Mouse (Mus musculus): ENCODE measurements around the gene Efhd2.
A peak's percentile ranks its signal among the peaks of the same experiment; 100 is the strongest.

The Efhd2 gene

DNA sequence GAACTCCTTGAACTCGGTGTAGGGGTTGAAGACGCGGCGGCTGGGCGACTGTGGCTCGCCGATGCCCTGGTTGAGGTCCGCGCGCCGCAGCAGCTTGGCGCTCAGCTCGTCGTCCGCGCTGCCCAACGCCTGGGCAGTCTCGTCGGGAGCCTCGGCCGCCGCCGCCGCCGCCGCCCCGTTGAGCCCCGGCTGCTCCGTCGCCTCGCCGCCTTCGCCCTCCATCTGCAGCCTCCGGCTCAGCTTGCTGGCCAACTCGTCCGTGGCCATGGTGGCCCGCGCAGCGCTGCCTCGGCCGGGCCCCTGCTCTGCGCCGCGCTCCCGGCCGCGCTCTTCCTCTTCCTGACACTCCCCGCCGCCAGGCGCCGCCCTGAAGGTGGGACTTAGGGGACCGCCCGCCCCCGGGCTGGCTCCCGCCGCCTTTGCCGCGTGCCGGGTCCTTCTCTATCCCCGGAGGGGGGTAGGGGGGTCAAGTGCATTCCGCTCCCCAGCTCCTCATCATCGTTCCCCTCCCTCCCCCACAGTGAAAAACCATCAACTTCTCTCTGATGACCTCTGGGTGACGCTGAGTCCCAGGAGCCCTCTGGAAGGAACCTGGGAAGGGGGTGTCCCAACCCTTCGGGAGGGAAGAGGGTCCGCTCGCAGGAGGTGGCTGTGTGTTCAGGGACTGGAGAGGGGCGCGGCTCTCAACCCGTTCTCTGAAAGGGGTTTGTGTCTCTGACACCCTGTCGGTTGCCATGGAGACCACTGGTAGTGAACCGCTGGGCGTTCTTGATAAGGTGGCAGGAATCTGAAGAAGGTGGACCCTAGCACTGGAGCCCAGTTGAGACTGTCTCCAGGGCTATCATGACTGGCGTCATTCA is at the start of gene Efhd2:
TSS of gene Efhd2 (minus strand) at position 320 of the 860 bp plus-strand sequence.
- DNase-seq (ENCODE audit: low spot score in 2 of 2): peak; percentile 61 to 69

DNA sequence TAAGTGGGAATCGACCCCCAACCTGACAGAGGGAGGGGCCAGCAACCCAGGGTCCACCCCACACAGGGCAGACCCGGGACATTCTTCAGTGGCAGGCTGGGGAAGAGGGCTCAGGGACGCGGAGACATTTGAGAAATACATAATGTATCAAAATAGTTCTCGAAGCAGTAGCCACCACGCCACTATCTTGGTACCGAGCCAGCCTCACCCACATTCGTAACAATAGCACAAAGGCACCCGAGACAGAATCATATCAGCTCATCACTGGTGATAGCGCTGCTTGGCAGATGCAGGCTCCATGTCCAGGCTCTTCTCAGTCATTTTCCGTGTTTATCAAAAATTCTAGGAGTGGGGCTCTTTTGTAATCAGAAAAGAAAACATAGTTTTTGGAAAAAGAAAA is 49.2 kb upstream of the Efhd2 start:
- no peak for DNase-seq (ENCODE audit: low spot score in 2 of 2)

DNA sequence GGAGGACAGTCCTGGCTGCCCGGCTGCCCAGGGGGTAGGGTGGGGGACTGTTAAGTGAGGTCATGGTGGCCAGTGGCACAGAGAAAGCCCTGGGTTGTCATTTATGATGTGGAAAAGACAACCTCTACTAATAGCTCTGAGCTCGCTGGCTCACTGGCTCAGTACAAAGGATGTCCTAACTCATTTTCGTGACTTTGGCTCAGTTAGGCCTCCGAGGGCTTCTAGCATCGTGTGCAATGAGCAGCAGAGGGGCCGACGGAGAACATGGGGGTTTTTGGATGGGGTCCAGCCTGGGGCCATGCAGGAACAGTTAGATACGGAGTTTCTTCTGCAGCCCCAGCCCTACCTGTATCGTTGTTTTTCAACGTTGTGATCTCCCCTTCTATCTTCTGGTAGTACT is 45.7 kb upstream of the Efhd2 start:
- DNase-seq (ENCODE audit: low spot score in 2 of 2): no peak

DNA sequence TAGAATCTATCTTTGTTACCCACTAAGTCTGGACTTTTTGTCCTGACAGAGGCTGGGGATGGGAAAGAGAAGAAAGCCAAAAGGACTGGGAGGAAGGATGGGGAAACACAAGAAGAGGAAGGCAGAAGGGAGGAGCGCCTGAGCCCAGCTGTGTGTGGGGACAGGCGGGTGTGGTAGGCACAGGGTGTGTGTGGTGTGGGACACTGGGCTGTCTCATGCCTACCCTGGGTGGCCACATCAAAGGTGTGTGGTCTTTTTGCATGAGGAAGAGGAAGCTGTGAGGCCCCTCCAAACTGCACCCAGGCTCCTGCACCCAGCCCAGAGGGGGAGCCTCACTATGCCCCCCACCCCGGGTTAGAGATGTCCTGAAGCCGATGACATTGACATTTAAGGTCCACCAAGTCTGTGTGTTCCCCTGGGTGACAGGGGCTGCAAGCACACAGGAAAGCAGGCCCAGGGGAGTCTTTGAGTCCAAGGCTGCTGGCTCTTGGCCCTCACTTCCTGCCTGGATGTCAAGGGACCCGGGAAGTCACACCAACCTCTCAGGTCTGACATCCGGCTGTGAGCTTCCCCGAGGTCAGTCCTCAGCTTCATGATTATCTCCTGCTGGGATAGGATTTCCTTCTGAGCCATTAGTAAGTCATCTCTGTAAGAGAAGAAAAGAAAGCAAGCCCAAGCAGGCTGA is 43.2 kb upstream of the Efhd2 start:
- DNase-seq (ENCODE audit: low spot score in 2 of 2): no peak

DNA sequence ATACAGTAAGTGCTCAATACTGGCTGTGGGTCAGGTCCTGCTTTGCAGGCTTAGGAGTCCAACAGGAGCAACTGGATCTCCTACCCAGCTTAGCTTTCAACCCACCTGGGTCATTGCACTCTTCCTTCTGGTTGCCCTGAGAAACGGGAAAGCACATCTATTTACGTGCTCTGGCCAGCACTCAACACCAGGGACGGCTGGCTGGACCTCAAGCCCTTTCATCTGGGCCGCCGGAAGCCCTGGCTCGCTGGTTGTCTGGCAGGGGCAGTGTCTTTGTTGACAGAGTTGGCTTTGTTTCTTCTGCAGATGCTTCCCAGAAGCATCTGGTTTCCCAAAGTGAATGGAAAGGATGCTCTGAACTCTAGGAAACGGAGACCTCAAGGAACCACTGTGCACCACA is 39.3 kb upstream of the Efhd2 start:
- DNase-seq (ENCODE audit: low spot score in 2 of 2): no peak

DNA sequence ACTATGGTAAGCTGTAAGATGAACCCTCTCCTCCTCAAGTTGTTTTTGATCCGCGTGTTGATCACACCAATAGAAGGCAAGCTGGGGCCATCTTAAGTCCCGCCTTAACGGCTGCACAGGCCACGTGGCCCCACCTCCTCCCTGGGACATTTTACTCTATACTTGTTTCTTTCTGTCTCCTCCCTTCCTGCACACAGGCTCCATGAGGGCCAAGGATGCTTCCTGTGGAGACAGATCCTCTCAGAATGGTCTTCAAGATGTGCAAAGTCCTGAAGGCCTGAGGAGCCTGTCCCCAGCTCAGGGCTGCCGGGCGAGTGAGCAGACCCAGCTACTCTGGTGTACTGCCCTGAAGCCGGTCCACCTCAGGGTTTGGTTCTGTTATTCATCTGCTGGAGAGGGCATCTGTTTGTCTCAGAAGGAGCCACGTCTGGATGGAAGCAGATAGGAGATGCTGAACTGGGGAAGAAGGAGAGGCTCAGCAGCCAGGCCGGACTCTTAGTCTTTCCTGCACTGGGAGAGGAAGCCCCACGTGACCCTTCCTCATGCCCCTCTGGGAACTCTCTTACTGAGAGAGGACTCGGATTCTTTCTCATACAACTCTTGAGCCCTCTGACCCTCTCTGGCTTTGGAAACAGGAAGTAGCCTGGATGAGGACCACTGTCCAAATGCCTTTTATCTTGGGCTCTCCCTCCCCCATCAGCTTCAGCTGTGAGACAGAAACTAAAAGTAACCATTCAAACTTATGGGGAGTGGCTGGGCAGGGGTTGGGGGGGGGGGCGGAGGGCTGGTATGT is 38.7 kb upstream of the Efhd2 start:
- DNase-seq (ENCODE audit: low spot score in 2 of 2): no peak

DNA sequence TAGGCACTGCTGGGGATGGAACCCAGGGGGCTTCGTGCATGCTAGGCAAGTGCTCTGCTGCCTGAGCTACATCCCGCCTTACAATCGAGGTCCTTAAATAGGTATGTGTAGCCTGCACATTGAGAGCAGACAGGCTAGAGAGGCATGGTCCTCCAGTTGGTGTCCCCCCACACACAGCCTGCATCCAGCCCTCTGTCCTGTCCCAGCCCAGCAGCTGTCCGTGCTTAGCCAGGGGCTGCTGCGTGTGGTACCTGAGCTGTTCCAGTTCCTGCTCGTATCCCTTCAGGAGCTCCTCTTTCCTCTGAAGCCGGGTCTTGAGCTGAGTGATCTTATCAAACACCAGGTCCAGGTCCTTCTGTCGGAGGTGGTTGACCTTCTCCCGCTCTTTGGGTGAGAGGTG is 30.0 kb upstream of the Efhd2 start:
- no peak for DNase-seq (ENCODE audit: low spot score in 2 of 2)

DNA sequence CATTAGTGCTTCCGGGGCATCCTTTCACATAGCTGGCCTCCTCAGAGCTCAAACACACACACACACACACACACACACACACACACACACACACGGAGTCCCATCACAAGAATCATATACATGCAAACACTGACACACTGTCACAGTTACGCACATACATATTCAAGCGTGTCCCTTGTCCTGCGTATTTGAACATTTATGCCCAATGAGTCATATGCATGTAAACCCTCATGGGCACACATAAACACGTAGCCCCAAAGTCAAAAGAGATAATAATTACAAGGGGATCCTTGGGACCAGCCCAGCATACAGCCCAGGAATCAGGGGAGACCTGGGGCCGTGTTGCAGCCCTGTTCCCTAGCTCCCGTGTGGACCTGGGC is 27.7 kb upstream of the Efhd2 start:
- DNase-seq (ENCODE audit: low spot score in 2 of 2): no peak

DNA sequence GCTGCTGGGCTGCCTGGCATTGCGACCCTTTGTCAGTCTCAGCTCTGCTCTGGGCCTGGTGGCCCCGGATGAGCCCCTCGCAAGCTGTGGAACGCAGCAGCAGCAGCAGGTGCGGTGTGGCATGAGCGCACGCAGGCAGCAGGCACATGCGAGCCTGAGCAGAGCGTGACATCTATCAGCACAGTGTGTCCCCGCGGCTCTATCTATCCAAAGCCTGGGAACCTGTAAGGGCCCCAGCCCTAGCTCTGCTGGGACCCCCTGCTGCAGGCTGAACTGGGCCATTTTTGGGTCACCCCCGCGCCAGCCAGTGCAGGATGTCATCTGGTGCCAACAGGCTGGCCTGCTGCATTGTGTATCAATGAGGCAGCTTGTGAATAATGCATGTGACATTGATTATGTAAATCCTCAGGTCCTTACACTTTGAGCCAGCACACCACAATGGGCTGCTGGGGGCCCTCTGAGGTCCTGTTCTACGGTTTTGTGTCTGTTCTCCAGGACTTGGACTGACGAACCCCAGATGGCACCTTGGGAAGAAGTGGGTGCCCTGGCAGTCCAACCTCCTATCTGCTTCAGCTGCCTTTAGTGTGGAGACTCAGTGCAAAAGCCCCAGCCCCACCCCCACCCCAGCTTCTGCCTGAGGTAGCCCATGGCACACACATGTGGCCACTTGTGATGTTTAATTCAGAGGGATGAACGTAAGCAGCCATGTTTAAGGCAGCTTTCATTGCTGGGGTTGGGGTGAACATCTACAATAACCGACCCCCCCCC is 27.2 kb upstream of the Efhd2 start:
- no peak for DNase-seq (ENCODE audit: low spot score in 2 of 2)

DNA sequence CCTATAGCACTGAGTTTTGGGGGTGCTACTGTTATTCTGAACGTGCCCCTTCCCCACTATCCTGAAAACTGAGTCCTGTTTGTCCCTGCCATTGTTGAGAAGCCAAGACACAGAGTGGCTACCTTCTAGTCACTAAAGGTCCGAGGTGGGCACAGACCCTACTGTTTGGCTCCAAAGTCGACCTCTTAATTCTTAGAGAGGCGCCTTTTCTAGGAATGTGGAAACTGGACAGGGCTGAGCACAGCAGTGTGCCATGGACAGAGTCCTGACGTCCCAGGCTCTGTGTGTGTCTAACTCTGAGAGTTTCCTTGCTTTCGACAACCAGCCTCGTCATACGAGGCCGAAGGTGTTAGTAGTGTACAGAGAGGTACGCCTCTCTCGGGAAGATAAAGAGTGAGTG is 25.7 kb upstream of the Efhd2 start:
- no peak for DNase-seq (ENCODE audit: low spot score in 2 of 2)

DNA sequence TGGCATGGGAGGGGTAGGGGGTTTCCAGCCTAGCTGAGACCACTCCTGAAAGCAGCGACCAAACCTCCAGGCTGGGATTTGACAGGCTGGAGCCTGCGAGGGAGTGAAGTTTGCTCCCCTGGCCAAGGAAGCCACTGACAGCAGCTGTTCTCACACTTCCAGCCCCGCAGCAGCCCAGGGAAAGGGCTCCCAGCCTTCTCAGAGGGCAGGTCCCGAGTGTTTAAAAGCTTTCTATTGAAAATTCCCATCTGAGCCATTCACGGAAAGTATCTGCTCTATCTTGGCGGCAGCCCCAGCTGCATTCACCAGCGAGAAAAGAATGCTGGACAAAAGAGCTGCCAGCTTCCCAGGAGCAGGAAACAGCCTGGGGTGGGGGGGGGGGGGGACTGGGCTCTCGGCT is 25.2 kb upstream of the Efhd2 start:
- no peak for DNase-seq (ENCODE audit: low spot score in 2 of 2)

DNA sequence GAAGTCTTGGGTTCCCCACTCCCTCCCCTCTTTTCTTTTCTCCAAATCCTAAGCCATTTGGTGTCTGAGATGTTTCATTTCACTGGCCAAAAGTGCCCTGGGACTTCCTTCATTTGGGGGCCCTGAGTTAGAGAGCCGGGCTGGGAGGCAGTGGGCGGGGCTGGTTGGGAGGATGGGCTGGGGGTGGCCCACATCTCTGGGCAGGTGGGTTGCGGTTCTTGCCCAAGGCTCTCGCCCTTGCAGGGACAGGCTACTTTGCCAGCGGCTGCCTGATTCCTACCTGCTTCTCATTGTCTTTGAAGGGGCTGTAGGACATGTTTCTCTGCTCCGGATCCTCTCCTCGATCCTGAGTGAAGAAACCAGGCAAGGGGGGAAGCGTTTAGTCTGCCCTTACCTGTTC is 24.2 kb upstream of the Efhd2 start:
- DNase-seq (ENCODE audit: low spot score in 2 of 2): no peak

DNA sequence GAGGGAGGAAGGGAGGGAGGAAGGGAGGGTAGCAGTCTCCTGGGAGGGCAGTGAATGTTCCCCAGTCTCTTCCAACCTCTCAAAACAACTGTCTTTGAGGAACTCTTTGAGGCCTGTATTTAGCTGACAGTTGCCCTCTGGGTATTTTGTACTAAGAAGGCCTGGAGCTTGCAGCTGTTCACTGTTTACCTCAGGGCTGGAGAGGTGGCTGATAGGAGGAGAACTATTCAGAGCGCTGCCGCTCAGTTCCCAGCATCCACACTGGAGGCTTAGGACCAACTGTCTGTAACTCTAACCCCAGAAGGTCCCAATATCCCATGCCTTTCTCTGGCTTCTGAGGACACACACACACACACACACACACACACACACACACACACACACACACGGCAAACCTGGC is 23.1 kb upstream of the Efhd2 start:
- no peak for DNase-seq (ENCODE audit: low spot score in 2 of 2)

DNA sequence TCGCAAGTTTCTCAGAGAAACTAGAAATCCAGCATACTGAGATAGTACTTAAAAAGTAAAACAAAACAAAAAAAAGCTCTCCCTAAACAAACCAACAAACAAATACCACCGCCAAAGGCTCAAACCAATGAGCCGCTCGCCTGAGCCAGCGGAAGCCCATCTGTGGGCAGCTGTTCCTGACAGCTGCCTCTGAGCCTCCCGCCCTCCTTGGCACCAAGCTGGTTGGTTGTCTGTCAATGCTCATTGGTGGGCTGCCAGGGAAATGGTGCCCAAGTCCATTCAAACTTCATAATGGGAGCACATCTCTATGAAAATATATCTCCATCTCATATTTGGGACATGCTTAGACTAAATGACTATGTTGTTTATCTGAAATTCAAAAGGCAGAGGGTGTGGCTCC is 22.5 kb upstream of the Efhd2 start:
- DNase-seq (ENCODE audit: low spot score in 2 of 2): no peak

DNA sequence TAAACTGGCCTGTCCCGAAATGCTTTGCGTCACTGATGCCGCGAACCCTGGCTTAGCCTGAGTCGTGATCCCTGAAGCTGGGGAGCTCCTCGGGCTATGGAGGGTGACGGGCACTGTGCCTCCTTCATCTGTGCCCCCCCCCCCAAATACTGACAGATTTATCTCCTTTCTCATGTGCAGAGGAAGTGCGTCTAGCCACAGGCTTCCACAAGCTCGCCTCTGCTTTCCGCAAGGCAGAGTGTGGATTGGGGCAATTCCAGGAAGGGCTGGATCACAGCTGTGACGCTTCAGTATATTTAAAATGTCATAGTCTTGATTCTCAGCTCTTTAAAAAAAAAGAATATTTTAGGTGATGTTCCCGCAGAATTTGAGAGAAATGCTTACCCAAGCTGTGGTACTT is 21.1 kb upstream of the Efhd2 start:
- no peak for DNase-seq (ENCODE audit: low spot score in 2 of 2)

DNA sequence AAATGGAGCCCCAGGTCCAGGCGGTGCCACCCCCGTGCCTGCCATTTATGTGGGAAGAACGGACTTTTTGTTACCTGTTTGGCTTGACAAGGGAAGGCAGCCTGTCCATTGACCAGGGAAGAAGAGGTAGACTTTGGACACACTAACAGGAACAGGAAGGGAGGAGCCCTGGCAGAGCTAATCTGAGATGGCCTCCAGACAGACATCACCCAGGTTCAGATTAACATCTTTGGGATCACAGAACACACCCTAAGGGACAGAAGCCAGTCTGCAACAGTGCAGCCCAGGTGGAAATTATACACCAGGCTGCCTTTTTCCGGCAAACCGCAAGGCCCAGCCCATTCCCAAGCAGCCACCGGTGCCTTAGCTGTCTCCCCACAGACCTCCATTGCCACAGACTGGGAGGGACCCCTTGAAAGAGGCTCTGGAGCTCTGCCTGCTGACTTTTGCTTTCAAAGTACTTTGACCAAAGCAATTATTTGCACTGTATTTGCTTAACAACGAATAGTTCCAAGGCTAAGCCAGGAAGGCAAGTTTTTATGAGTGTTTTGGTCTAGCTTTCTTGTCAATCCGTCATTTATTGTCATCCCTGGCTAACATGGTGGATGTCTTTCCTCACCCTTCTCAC is 18.6 kb upstream of the Efhd2 start:
- DNase-seq (ENCODE audit: low spot score in 2 of 2): no peak

DNA sequence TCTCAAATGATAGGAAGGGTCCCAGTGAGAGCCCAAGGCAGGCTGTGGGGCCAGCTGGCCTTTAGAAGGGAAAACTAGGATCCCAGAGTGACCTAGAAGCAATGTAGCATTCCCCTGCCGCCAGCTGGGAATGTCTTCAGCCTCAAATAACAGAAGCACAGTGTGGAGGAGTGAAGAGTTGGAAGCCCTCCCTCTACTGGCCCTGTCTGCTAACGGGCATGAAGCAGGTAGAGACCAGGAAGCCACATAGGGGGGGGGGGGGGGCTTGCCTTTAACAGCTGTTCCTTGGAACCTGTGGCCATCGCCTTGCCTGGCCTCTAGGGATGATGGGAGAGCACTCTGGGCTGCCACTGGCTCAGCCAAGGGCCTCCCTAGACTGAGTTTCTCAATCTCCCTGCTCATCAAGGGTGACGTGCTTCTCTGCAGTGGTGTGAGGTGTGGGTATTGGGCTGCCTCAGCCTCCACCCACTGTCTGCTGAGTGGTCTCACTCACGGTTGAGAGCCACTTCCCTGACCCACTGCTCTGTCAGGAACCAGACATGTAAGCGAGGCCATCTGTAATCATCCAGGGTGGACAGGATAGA is 11.8 kb upstream of the Efhd2 start:
- no peak for DNase-seq (ENCODE audit: low spot score in 2 of 2)

DNA sequence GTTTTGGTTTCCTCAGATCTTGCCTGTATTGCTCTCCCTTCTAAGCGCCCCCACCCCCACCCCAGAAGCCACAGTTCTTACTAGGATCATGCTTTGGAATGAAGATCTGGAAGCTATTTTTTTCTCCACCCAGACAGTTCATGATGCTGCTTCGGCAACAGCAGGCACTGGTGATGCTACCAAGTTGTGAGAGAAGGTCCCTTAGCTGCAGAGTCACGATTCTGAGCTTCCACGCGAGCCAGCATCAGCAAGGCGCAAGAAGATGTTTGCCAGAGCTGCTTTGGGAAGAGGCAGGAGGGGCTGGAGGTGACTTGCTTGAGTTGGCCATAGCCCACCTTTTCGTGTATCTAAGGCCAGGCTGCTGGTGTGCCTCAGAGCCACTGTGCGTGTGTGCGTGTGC is 10.7 kb upstream of the Efhd2 start:
- DNase-seq (ENCODE audit: low spot score in 2 of 2): no peak

DNA sequence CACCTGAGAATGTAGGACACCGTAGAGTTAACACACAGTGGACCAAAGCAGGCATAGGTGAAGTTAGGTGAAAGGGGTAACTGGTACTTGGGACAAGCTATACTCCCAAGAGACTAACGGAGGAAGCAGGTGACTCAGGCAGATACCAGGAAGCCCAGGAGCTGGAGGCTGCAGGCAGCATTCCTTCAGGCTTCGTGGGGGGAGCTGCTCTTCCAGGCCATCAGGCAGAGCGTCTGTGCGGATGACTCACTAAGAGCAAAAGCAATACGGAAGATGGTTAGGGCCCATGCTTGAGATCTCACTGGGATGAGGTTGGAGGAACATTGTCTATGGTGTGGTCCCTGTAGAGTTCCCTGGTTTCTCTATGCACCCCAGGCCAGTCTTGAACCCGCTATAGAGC is 8.1 kb upstream of the Efhd2 start:
- no peak for DNase-seq (ENCODE audit: low spot score in 2 of 2)

DNA sequence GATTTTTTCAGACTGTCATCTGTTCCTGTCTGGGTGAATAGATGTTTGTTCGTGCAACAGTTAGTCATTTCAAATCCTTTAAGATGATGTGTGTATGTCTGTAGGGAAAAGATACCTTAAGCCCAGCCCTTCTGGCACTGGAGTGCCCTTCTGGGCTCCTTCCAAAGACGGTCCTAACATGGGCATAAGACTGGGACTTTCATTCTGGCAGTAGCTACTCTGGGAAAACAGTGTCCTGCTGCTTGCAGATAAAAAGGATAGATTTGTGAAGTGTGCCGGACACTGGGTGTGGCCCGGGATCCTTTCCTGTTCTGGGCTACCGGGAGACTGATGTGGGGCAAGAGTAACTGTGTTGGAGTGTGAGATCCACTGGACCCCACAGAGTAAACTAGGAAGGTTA is 7.2 kb upstream of the Efhd2 start:
- no peak for DNase-seq (ENCODE audit: low spot score in 2 of 2)

DNA sequence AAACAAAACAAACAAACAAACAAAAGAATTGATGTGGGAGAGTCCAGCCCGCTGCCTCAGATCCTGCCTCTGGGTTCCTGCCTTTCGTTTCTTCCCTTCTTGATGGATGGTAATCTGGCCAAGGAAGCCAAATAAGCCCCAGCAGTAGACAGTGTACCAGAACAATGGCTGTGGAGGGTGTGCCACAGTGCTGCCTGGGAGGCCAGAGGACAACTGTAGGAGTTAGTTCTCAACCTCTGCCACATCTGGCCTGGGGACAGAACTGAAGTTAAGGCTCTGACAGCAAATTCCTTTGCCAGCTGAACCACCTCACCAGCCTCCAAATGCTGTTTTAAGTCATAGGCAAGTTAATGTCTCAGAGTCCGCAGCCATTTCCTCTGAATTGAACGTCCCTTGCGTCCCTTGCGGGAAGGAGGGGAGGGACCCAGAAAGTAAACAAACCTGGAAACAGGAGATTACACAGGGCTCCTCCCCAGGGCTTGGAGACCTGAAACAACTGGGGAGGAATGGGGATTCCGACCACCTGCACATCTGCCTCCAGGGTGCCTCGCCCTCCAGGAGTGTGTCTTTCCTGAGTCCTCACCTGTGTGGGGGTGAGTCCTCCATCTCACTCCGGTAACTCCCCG is 6.7 kb upstream of the Efhd2 start:
- DNase-seq (ENCODE audit: low spot score in 2 of 2): no peak

Data from spleen, postnatal 14 days (tissue).